18 mouse cellular contexts compared by ENCODE assay signal in the genomic region with DNA sequence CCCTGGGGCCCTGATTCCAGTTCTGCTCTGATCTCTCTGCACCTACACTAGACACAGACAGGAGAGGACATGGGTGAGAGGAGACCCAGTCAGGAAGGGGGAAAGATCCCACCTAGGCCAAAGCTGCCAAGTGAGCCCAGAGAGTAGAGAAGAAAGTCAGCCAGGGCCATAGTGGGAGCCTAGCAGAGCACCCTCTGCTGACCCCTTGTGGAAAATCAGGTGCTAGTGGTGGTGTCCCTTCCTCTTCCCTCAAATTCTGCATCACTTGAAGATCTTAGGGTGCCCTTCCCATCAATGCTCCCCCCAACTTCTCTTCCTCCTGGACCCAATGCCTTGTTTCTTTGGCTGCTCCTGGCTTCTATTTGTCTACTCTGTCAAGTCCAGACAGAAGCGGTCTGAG. TPM values are rescaled to one million over a fixed set of nuclear protein-coding genes. Genes with fewer than 3 reads are reported as not detected.
DNase-seq lines count a peak whose midpoint lies in the region; ATAC-seq and TF ChIP-seq lines count a peak whose summit lies in the region.
"Had no signal": no experiment of that assay in that cellular context is flagged by ENCODE, and none has a peak within 500 bp of the region (broad histone marks: within the 10 kb centered on the region; RNA-seq: fewer than 3 reads in every experiment).

No protein-coding gene starts in this region.

- H3K27ac ChIP-seq in embryonic facial prominence, embryonic 11.5 days (replicated peaks; ENCODE audit: low read depth, low read length), result no peak overlapping the region
- H3K27ac ChIP-seq in embryonic facial prominence, embryonic 10.5 days (replicated peaks), result no peak overlapping the region
- H3K27ac ChIP-seq in left cerebral cortex, adult 2 months, result no peak overlapping the region
- no peak overlapping the region for H3K27ac ChIP-seq in cortical plate, adult 2 months (ENCODE audit: insufficient read depth, low read length)
- H3K27ac ChIP-seq: hindbrain, embryonic 15.5 days; macrophage had no signal

- peaks cover 13% of the 10 kb centered on the region for H3K27me3 ChIP-seq in embryonic facial prominence, embryonic 11.5 days (ENCODE audit: control insufficient read depth, insufficient read depth, low read length)
- H3K27me3 ChIP-seq in embryonic facial prominence, embryonic 10.5 days (replicated peaks; ENCODE audit: low read depth, poor library complexity, severe bottlenecking), result peaks cover 47% of the 10 kb centered on the region

- no peak overlapping the region for H3K4me3 ChIP-seq in embryonic facial prominence, embryonic 11.5 days (ENCODE audit: low read depth, low read length)
- no peak overlapping the region for H3K4me3 ChIP-seq in embryonic facial prominence, embryonic 10.5 days
- peak overlapping the region; percentile 33 for H3K4me3 ChIP-seq in left cerebral cortex, adult 2 months
- H3K4me3 ChIP-seq in cortical plate, adult 2 months (ENCODE audit: insufficient read depth, low read length), result peak overlapping the region; percentile 12; the same call in 1 of the 2 replicates
- H3K4me3 ChIP-seq: erythroblast, embryonic 14.5 days; hindbrain, embryonic 15.5 days had no signal

- no peaks in the 10 kb centered on the region for H3K36me3 ChIP-seq in embryonic facial prominence, embryonic 11.5 days (replicated peaks; ENCODE audit: control insufficient read depth, insufficient read depth, low read depth, low read length)
- 0 out of 2 replicates have a peak, but pooled peaks cover 2% of the 10 kb centered on the region for H3K36me3 ChIP-seq in embryonic facial prominence, embryonic 10.5 days (replicated peaks)
- H3K36me3 ChIP-seq: hindbrain, embryonic 15.5 days had no signal

- 83% methylated on average over 1 of the region's 1 CpGs for WGBS in embryonic facial prominence, embryonic 11.5 days
- WGBS in embryonic facial prominence, embryonic 10.5 days, result 82% methylated on average over 1 of the region's 1 CpGs

- no peak overlapping the region for H3K9ac ChIP-seq in embryonic facial prominence, embryonic 11.5 days (replicated peaks; ENCODE audit: low read length)
- H3K9ac ChIP-seq: hindbrain, embryonic 15.5 days had no signal

- peak; percentile 61 for TF ChIP-seq CTCF in left cerebral cortex, adult 2 months (IDR thresholded peaks at IDR 0.05)
- peak; percentile 51 for TF ChIP-seq CTCF in cortical plate, adult 2 months (IDR thresholded peaks at IDR 0.05; ENCODE audit: extremely low read depth, insufficient read depth, low read length)

- ATAC-seq in embryonic facial prominence, embryonic 11.5 days (replicated peaks; ENCODE audit: insufficient number of reproducible peaks, low FRiP score, low TSS enrichment, low read depth), result no peak

- peak; percentile 12 for DNase-seq in embryonic facial prominence, embryonic 11.5 days (ENCODE audit: low spot score)
- DNase-seq in embryonic facial prominence, embryonic 10.5 days (ENCODE audit: low spot score), result no peak
- DNase-seq in left cerebral cortex, adult 2 months (ENCODE audit: extremely low spot score in 1 of 2, low spot score in 2 of 2), result no peak
- no peak for DNase-seq in left cerebral cortex, adult 11 months (ENCODE audit: low spot score)
- peak; percentile 32 for DNase-seq in A20 (ENCODE audit: low read depth, low spot score)
- no peak for DNase-seq in adrenal gland, adult (ENCODE audit: inconsistent age in 2 of 2, low spot score in 1 of 2)
- no peak for DNase-seq in urinary bladder, adult 2 months (ENCODE audit: low spot score)
- DNase-seq: cerebellum, adult 9-11 months; kidney, postnatal 10 days had no signal

- peaks cover 4% of the 10 kb centered on the region for H3K4me1 ChIP-seq in embryonic facial prominence, embryonic 11.5 days (ENCODE audit: control insufficient read depth, insufficient read depth, low read length)
- peaks cover 22% of the 10 kb centered on the region for H3K4me1 ChIP-seq in embryonic facial prominence, embryonic 10.5 days
- peaks cover 7% of the 10 kb centered on the region; the same call in 1 of the 2 replicates for H3K4me1 ChIP-seq in cortical plate, adult 2 months (ENCODE audit: control insufficient read depth, insufficient read depth, low read length)

- intact Hi-C loops in left cerebral cortex, adult 2 months (cut with DNase I), result no loop called here

- TF ChIP-seq POLR2A in cortical plate, adult 2 months (IDR thresholded peaks at IDR 0.05; ENCODE audit: extremely low read depth, insufficient read depth, low read length), result no peak

- H3K9me3 ChIP-seq in embryonic facial prominence, embryonic 11.5 days (replicated peaks; ENCODE audit: control insufficient read depth, low read length), result no peaks in the 10 kb centered on the region
- no peaks in the 10 kb centered on the region for H3K9me3 ChIP-seq in embryonic facial prominence, embryonic 10.5 days
- H3K9me3 ChIP-seq: hindbrain, embryonic 15.5 days had no signal

- H3K4me2 ChIP-seq in embryonic facial prominence, embryonic 11.5 days (ENCODE audit: low read depth, low read length), result no peak overlapping the region
- H3K4me2 ChIP-seq: heart, embryonic 11.5 days; hindbrain, embryonic 15.5 days had no signal

RNA-seq across cellular contexts. Expression of gene Grm2, which starts 3.2 kb away (rescaled TPM):
- polyA plus RNA-seq in embryonic facial prominence, embryonic 11.5 days (2014; fragmentation: Nextera tagmentation; extraction: Ambion mirVana), result 3.6 TPM in 2 replicates
- polyA plus RNA-seq in embryonic facial prominence, embryonic 10.5 days (2016; fragmentation: Nextera tagmentation; extraction: Ambion mirVana), result 5.8 and 8.3 TPM in 2 replicates
- 10 to 100 TPM; 57.0 to 60.5 TPM for total RNA-seq in left cerebral cortex, adult 2 months (2021)
- 54.7 and 61.4 TPM in 2 replicates for polyA plus RNA-seq in cortical plate, adult 2 months (2012; rRNA removed)
- not detected in 2 replicates for polyA plus RNA-seq in urinary bladder, adult 2 months (2012; rRNA removed)
- total RNA-seq: liver, adult 2 months had no signal
- polyA plus RNA-seq: erythroblast, embryonic 14.5 days; heart, embryonic 11.5 days; liver, adult 2 months; macrophage; spleen, adult 2 months had no signal

RNA-seq across cellular contexts. Expression of gene Iqcf6, which starts 26.3 kb away (rescaled TPM):
- not detected in 2 replicates for polyA plus RNA-seq in embryonic facial prominence, embryonic 11.5 days (2014; fragmentation: Nextera tagmentation; extraction: Ambion mirVana)
- polyA plus RNA-seq in embryonic facial prominence, embryonic 10.5 days (2016; fragmentation: Nextera tagmentation; extraction: Ambion mirVana), result not detected in 2 replicates
- not detected for total RNA-seq in left cerebral cortex, adult 2 months (2021)
- not detected in 2 replicates for polyA plus RNA-seq in cortical plate, adult 2 months (2012; rRNA removed)
- polyA plus RNA-seq in urinary bladder, adult 2 months (2012; rRNA removed), result not detected in 2 replicates
- total RNA-seq: adrenal gland, postnatal 4 days; layer of hippocampus, postnatal 25 days; liver, adult 2 months had no signal
- polyA plus RNA-seq: erythroblast, embryonic 14.5 days; heart, embryonic 11.5 days; hindbrain, embryonic 15.5 days; liver, adult 2 months; macrophage; spleen, adult 2 months had no signal

RNA-seq across cellular contexts. Expression of gene Tex264, which starts 33.0 kb away (rescaled TPM):
- 32.1 and 32.4 TPM in 2 replicates for polyA plus RNA-seq in embryonic facial prominence, embryonic 11.5 days (2014; fragmentation: Nextera tagmentation; extraction: Ambion mirVana)
- polyA plus RNA-seq in embryonic facial prominence, embryonic 10.5 days (2016; fragmentation: Nextera tagmentation; extraction: Ambion mirVana), result 27.4 and 28.7 TPM in 2 replicates
- total RNA-seq in left cerebral cortex, adult 2 months (2021), result 10 to 100 TPM; 92.2 to 98.1 TPM
- 106 and 109 TPM in 2 replicates for polyA plus RNA-seq in cortical plate, adult 2 months (2012; rRNA removed)
- polyA plus RNA-seq in urinary bladder, adult 2 months (2012; rRNA removed), result 70.3 and 76.2 TPM in 2 replicates

Comparison
In these comparisons a context has a peak if more than half of its experiments do, and no peak if none do; other contexts are left out.
1. DNase-seq: peak in embryonic facial prominence, embryonic 11.5 days (single experiment) and A20 (single experiment); none in embryonic facial prominence, embryonic 10.5 days (single experiment), left cerebral cortex, adult 2 months (0 of 2), left cerebral cortex, adult 11 months (single experiment), adrenal gland, adult (0 of 2) and urinary bladder, adult 2 months (single experiment).
2. H3K4me3 ChIP-seq: peak in left cerebral cortex, adult 2 months (single experiment) and cortical plate, adult 2 months (single experiment); none in embryonic facial prominence, embryonic 11.5 days (single experiment) and embryonic facial prominence, embryonic 10.5 days (single experiment).